Mouse (Mus musculus): ENCODE data around the gene Mrps18b.

Gene Mrps18b

GRCm38 (mm10) chr17:35917463-35918251 lies 1.5 kb upstream of the Mrps18b start:
- DNase-seq: peak; percentile 50

- DNase-seq: peak; percentile 52
Observed at GRCm38 (mm10) chr17:35917143-35917462, 914 bp upstream of the Mrps18b start.

- DNase-seq: peak; percentile 48
Observed at GRCm38 (mm10) chr17:35915538-35916296, 472 bp downstream of the Mrps18b start.

- no peak for DNase-seq
Observed at GRCm38 (mm10) chr17:35914975-35915374, 1.2 kb downstream of the Mrps18b start.

GRCm38 (mm10) chr17:35909919-35910369 lies 6.2 kb downstream of the Mrps18b start, which contains the start of gene Atat1:
Gene Atat1, minus strand, starts transcription at chr17:35910075.
- peak; percentile 96 for DNase-seq

GRCm38 (mm10) chr17:35909186-35909918 lies 6.8 kb downstream of the Mrps18b start:
- peak; percentile 20 for DNase-seq

- no peak for DNase-seq
Observed at GRCm38 (mm10) chr17:35907609-35908008, 8.6 kb downstream of the Mrps18b start.

GRCm38 (mm10) chr17:35905587-35905986 lies 10.6 kb downstream of the Mrps18b start:
- DNase-seq: no peak

- no peak for DNase-seq
Observed at GRCm38 (mm10) chr17:35903992-35904355, 12.2 kb downstream of the Mrps18b start.

GRCm38 (mm10) chr17:35903343-35903991 lies 12.7 kb downstream of the Mrps18b start:
- DNase-seq: peak; percentile 82

- no peak for DNase-seq
Observed at GRCm38 (mm10) chr17:35900636-35901035, 15.6 kb downstream of the Mrps18b start.

GRCm38 (mm10) chr17:35897644-35898573 lies 18.3 kb downstream of the Mrps18b start:
- peak; percentile 37 for DNase-seq

- DNase-seq: peak; percentile 97
Observed at GRCm38 (mm10) chr17:35896781-35897643, 19.2 kb downstream of the Mrps18b start, which contains the start of gene 2310061I04Rik. Gene 2310061I04Rik, minus strand, starts transcription at chr17:35897431.

- DNase-seq: no peak
Observed at GRCm38 (mm10) chr17:35887725-35888124, 28.5 kb downstream of the Mrps18b start.

- no peak for DNase-seq
Observed at GRCm38 (mm10) chr17:35883777-35884176, 32.4 kb downstream of the Mrps18b start.

- DNase-seq: no peak
Observed at GRCm38 (mm10) chr17:35882924-35883323, 33.3 kb downstream of the Mrps18b start.

GRCm38 (mm10) chr17:35879245-35880057 lies 36.7 kb downstream of the Mrps18b start, which contains the start of gene Dhx16:
Gene Dhx16, plus strand, starts transcription at chr17:35879819.
- DNase-seq: peak; percentile 95

- peak; percentile 71 for DNase-seq
Observed at GRCm38 (mm10) chr17:35874721-35875120, 41.5 kb downstream of the Mrps18b start.

- peak; percentile 89 for DNase-seq
Observed at GRCm38 (mm10) chr17:35873774-35874519, 42.2 kb downstream of the Mrps18b start.
